Mouse (Mus musculus) myocyte (in vitro differentiated cells): ENCODE measurements around the gene Myo5a. TPM values are rescaled to one million over a fixed set of nuclear protein-coding genes. Genes with fewer than 3 reads are reported as not detected.

Experiments used
- H3K27me3 ChIP-seq: one replicate; pipeline ENCODE4 v1.6.1; 2011; ENCODE audit not compliant: control insufficient read depth, insufficient read depth, insufficient read length
- H3K36me3 ChIP-seq: one replicate; pipeline ENCODE4 v1.6.1; 2011; ENCODE audit not compliant: control insufficient read depth, insufficient read depth
- H3K4me2 ChIP-seq: one replicate; pipeline ENCODE4 v1.6.1; 2011; ENCODE audit warnings: low read depth, control low read depth
- H3K4me3 ChIP-seq: one replicate; pipeline ENCODE4 v1.5.1; 2011; ENCODE audit warnings: mild to moderate bottlenecking, control low read depth, moderate library complexity
- H3K79me2 ChIP-seq: one replicate; pipeline ENCODE4 v1.6.1; 2011; ENCODE audit not compliant: control insufficient read depth, insufficient read depth
- H3ac ChIP-seq: one replicate; pipeline ENCODE4 v1.6.1; 2011; ENCODE audit not compliant: control insufficient read depth, insufficient read length
- CEBPB ChIP-seq: IDR thresholded peaks from 2 replicates; pipeline ENCODE4 v1.6.1; 2011; ENCODE audit warnings: mild to moderate bottlenecking, moderate library complexity; ENCODE audit not compliant: poor library complexity, insufficient read depth, severe bottlenecking
- E2F4 ChIP-seq: IDR thresholded peaks from one replicate; pipeline ENCODE4 v1.6.1; 2011; ENCODE audit warnings: mild to moderate bottlenecking, control low read depth, moderate library complexity; ENCODE audit not compliant: insufficient read depth
- MAX ChIP-seq: IDR thresholded peaks from one replicate; pipeline ENCODE4 v1.6.1; 2011; ENCODE audit warnings: low read depth, mild to moderate bottlenecking, control low read depth
- MYOD1 ChIP-seq, 3 experiments: IDR thresholded peaks; one replicate each; pipeline ENCODE4 v1.6.1; 2011; ENCODE audit warnings: control low read depth in 2 of 3, low read depth in 2 of 3, mild to moderate bottlenecking in 2 of 3, moderate library complexity in 1 of 3; ENCODE audit not compliant: insufficient read length in 2 of 3, control insufficient read depth in 1 of 3
- MYOG ChIP-seq, 3 experiments: IDR thresholded peaks; one replicate each; pipeline ENCODE4 v1.6.1; 2011; ENCODE audit warnings: control low read depth in 2 of 3, low read depth in 2 of 3, mild to moderate bottlenecking in 2 of 3; ENCODE audit not compliant: insufficient read length in 2 of 3, control insufficient read depth in 1 of 3, insufficient read depth in 1 of 3
- POLR2A ChIP-seq: IDR thresholded peaks from one replicate; pipeline ENCODE4 v1.6.1; 2011; ENCODE audit warnings: low read depth, mild to moderate bottlenecking, control low read depth, moderate library complexity; ENCODE audit not compliant: insufficient read length
- POLR2AphosphoS2 ChIP-seq: IDR thresholded peaks from one replicate; pipeline ENCODE4 v1.6.1; 2011; ENCODE audit warnings: low read depth, control low read depth; ENCODE audit not compliant: insufficient read length
- REST ChIP-seq: IDR thresholded peaks from one replicate; pipeline ENCODE4 v1.6.1; 2011; ENCODE audit warnings: mild to moderate bottlenecking, control low read depth, moderate library complexity; ENCODE audit not compliant: insufficient read depth, insufficient read length
- SRF ChIP-seq: IDR thresholded peaks from one replicate; pipeline ENCODE4 v1.6.1; 2011; ENCODE audit warnings: low read depth; ENCODE audit not compliant: control insufficient read depth, insufficient read length
- TCF12 ChIP-seq: IDR thresholded peaks from one replicate; pipeline ENCODE4 v1.6.1; 2011; ENCODE audit warnings: mild to moderate bottlenecking, control low read depth; ENCODE audit not compliant: poor library complexity, insufficient read depth, severe bottlenecking
- TCF3 ChIP-seq: IDR thresholded peaks from one replicate; pipeline ENCODE4 v1.6.1; 2011; ENCODE audit warnings: low read depth, control low read depth; ENCODE audit not compliant: insufficient read length
- USF1 ChIP-seq: IDR thresholded peaks from one replicate; pipeline ENCODE4 v1.6.1; 2011; ENCODE audit warnings: low read depth, mild to moderate bottlenecking, control low read depth, moderate library complexity
- polyA plus RNA-seq: library from polyadenylated mRNA; unstranded; fragments of >200 nt; fragmentation: generic; extraction: Trizol; gene quantifications from one replicate; pipeline ENCODE4 v1.2.1, GENCODE M21; 2012; ENCODE audit warnings: missing spikeins

Gene Myo5a
- polyA plus RNA-seq, 1 experiment: 15.4 TPM

GRCm38 (mm10) chr9:75102131-75102530 is 31.3 kb downstream of the Myo5a start:
- H3ac ChIP-seq: no peak overlapping the region
- H3K36me3 ChIP-seq: no peaks in the 10 kb centered on the region
- no peaks in the 10 kb centered on the region for H3K27me3 ChIP-seq
- TF ChIP-seq MAX (no peak), CEBPB (no peak), E2F4 (no peak), MYOD1 (IDR thresholded peaks at IDR 0.05; ENCODE audit: control insufficient read depth in 1 of 3, insufficient read length in 2 of 3, low read depth in 2 of 3) (no peak), TCF12 (no peak), REST (no peak), MYOG (IDR thresholded peaks at IDR 0.05; ENCODE audit: control insufficient read depth in 1 of 3, insufficient read depth in 1 of 3, insufficient read length in 2 of 3, low read depth in 2 of 3) (no peak), TCF3 (no peak), USF1 (no peak), SRF (no peak), POLR2A (no peak), POLR2AphosphoS2 (no peak)
- no peak overlapping the region for H3K4me3 ChIP-seq
- H3K4me2 ChIP-seq: no peak overlapping the region
- H3K79me2 ChIP-seq: peaks cover 29% of the 10 kb centered on the region

- Histone ChIP-seq H3K4me2 (no peak overlapping the region), H3K4me3 (no peak overlapping the region), H3ac (no peak overlapping the region), H3K79me2 (peaks cover 3% of the 10 kb centered on the region), H3K27me3 (no peaks in the 10 kb centered on the region), H3K36me3 (peaks cover 18% of the 10 kb centered on the region)
- TF ChIP-seq MYOD1 (IDR thresholded peaks at IDR 0.05; ENCODE audit: control insufficient read depth in 1 of 3, insufficient read length in 2 of 3, low read depth in 2 of 3) (no peak), TCF3 (no peak), POLR2A (no peak), TCF12 (no peak), E2F4 (no peak), USF1 (no peak), CEBPB (no peak), MAX (no peak), REST (no peak), SRF (no peak), MYOG (IDR thresholded peaks at IDR 0.05; ENCODE audit: control insufficient read depth in 1 of 3, insufficient read depth in 1 of 3, insufficient read length in 2 of 3, low read depth in 2 of 3) (no peak), POLR2AphosphoS2 (no peak)
Observed at GRCm38 (mm10) chr9:75116571-75117177, 45.9 kb downstream of the Myo5a start.

GRCm38 (mm10) chr9:75121126-75121525 is 50.3 kb downstream of the Myo5a start:
- H3K4me2 ChIP-seq: no peak overlapping the region
- H3K4me3 ChIP-seq: no peak overlapping the region
- H3K79me2 ChIP-seq: peaks cover 3% of the 10 kb centered on the region
- peaks cover 22% of the 10 kb centered on the region for H3K36me3 ChIP-seq
- TF ChIP-seq CEBPB (no peak), SRF (no peak), E2F4 (no peak), REST (no peak), MAX (no peak), TCF12 (no peak), POLR2AphosphoS2 (no peak), MYOD1 (IDR thresholded peaks at IDR 0.05; ENCODE audit: control insufficient read depth in 1 of 3, insufficient read length in 2 of 3, low read depth in 2 of 3) (no peak), TCF3 (no peak), MYOG (IDR thresholded peaks at IDR 0.05; ENCODE audit: control insufficient read depth in 1 of 3, insufficient read depth in 1 of 3, insufficient read length in 2 of 3, low read depth in 2 of 3) (no peak), USF1 (no peak), POLR2A (no peak)
- no peak overlapping the region for H3ac ChIP-seq
- no peaks in the 10 kb centered on the region for H3K27me3 ChIP-seq

GRCm38 (mm10) chr9:75124201-75124721 is 53.4 kb downstream of the Myo5a start:
- no peak overlapping the region for H3K4me3 ChIP-seq

More at GRCm38 (mm10) chr9:75124201-75124721, 53.4 kb downstream of the Myo5a start:
- H3K27me3 ChIP-seq: no peaks in the 10 kb centered on the region
- no peak overlapping the region for H3ac ChIP-seq
- no peaks in the 10 kb centered on the region for H3K79me2 ChIP-seq
- H3K4me2 ChIP-seq: peak overlapping the region; percentile 47
- peaks cover 9% of the 10 kb centered on the region for H3K36me3 ChIP-seq
- no peak for TF ChIP-seq MAX
- no peak for TF ChIP-seq REST
- TF ChIP-seq SRF: no peak
- no peak for TF ChIP-seq POLR2A
- no peak for TF ChIP-seq MYOD1 (IDR thresholded peaks at IDR 0.05; ENCODE audit: control insufficient read depth in 1 of 3, insufficient read length in 2 of 3, low read depth in 2 of 3)
- no peak for TF ChIP-seq CEBPB
- no peak for TF ChIP-seq POLR2AphosphoS2
- no peak for TF ChIP-seq TCF12
- TF ChIP-seq MYOG (IDR thresholded peaks at IDR 0.05; ENCODE audit: control insufficient read depth in 1 of 3, insufficient read depth in 1 of 3, insufficient read length in 2 of 3, low read depth in 2 of 3): no peak
- TF ChIP-seq TCF3: no peak
- no peak for TF ChIP-seq E2F4
- no peak for TF ChIP-seq USF1
